Mouse (Mus musculus): ENCODE measurements around the gene Fmnl2. TPM values are rescaled to one million over a fixed set of nuclear protein-coding genes. Genes with fewer than 3 reads are reported as not detected.

The Fmnl2 gene
- polyA plus RNA-seq, 1 experiment = 2.6 TPM

GRCm38 (mm10) chr2:52873276-52874063 is 15.8 kb downstream of the Fmnl2 start:
- no peak overlapping the region for H3K4me3 ChIP-seq (ENCODE audit: insufficient read depth, poor library complexity, severe bottlenecking)
- H3K36me3 ChIP-seq (ENCODE audit: control insufficient read depth, insufficient read depth) = no peaks in the 10 kb centered on the region
- peaks cover 33% of the 10 kb centered on the region for H3K79me2 ChIP-seq (ENCODE audit: control insufficient read depth, insufficient read depth)
- H3K79me3 ChIP-seq (ENCODE audit: low read depth) = peaks cover 5% of the 10 kb centered on the region
- no peaks in the 10 kb centered on the region for H3K27me3 ChIP-seq (ENCODE audit: control insufficient read depth, insufficient read depth, insufficient read length)
- TF ChIP-seq USF1 (IDR thresholded peaks at IDR 0.05; ENCODE audit: low read depth) = no peak
- TF ChIP-seq FOSL1 (IDR thresholded peaks at IDR 0.05; ENCODE audit: insufficient read depth, low read length, poor library complexity, severe bottlenecking) = no peak
- TF ChIP-seq MYOG (IDR thresholded peaks at IDR 0.05; ENCODE audit: control insufficient read depth, extremely low read depth, insufficient read length) = no peak
- TF ChIP-seq MYOD1 (IDR thresholded peaks at IDR 0.05; ENCODE audit: control insufficient read depth, insufficient read length, low read depth) = no peak
- no peak for TF ChIP-seq CTCF (IDR thresholded peaks at IDR 0.05; ENCODE audit: control insufficient read depth, insufficient read depth, insufficient read length)
- TF ChIP-seq CEBPB (IDR thresholded peaks at IDR 0.05; ENCODE audit: low read depth) = no peak
- no peak for TF ChIP-seq MAX (IDR thresholded peaks at IDR 0.05)
- no peak overlapping the region for H3ac ChIP-seq (ENCODE audit: control insufficient read depth, insufficient read length, low read depth)

GRCm38 (mm10) chr2:52874721-52875120 is 17.1 kb downstream of the Fmnl2 start:
- H3K4me3 ChIP-seq (ENCODE audit: insufficient read depth, poor library complexity, severe bottlenecking) = no peak overlapping the region
- no peak overlapping the region for H3ac ChIP-seq (ENCODE audit: control insufficient read depth, insufficient read length, low read depth)
- H3K36me3 ChIP-seq (ENCODE audit: control insufficient read depth, insufficient read depth) = no peaks in the 10 kb centered on the region
- no peaks in the 10 kb centered on the region for H3K27me3 ChIP-seq (ENCODE audit: control insufficient read depth, insufficient read depth, insufficient read length)
- peaks cover 5% of the 10 kb centered on the region for H3K79me3 ChIP-seq (ENCODE audit: low read depth)
- H3K79me2 ChIP-seq (ENCODE audit: control insufficient read depth, insufficient read depth) = peaks cover 26% of the 10 kb centered on the region
- TF ChIP-seq CTCF (IDR thresholded peaks at IDR 0.05; ENCODE audit: control insufficient read depth, insufficient read depth, insufficient read length) (no peak), MAX (IDR thresholded peaks at IDR 0.05) (no peak), MYOD1 (IDR thresholded peaks at IDR 0.05; ENCODE audit: control insufficient read depth, insufficient read length, low read depth) (no peak), USF1 (IDR thresholded peaks at IDR 0.05; ENCODE audit: low read depth) (no peak), FOSL1 (IDR thresholded peaks at IDR 0.05; ENCODE audit: insufficient read depth, low read length, poor library complexity, severe bottlenecking) (no peak), MYOG (IDR thresholded peaks at IDR 0.05; ENCODE audit: control insufficient read depth, extremely low read depth, insufficient read length) (no peak), CEBPB (IDR thresholded peaks at IDR 0.05; ENCODE audit: low read depth) (no peak)

GRCm38 (mm10) chr2:52875801-52876200 is 18.1 kb downstream of the Fmnl2 start:
- H3K79me3 ChIP-seq (ENCODE audit: low read depth) = peaks cover 4% of the 10 kb centered on the region
- TF ChIP-seq CEBPB (IDR thresholded peaks at IDR 0.05; ENCODE audit: low read depth) (no peak), MYOD1 (IDR thresholded peaks at IDR 0.05; ENCODE audit: control insufficient read depth, insufficient read length, low read depth) (no peak), FOSL1 (IDR thresholded peaks at IDR 0.05; ENCODE audit: insufficient read depth, low read length, poor library complexity, severe bottlenecking) (no peak), MYOG (IDR thresholded peaks at IDR 0.05; ENCODE audit: control insufficient read depth, extremely low read depth, insufficient read length) (no peak), USF1 (IDR thresholded peaks at IDR 0.05; ENCODE audit: low read depth) (no peak), CTCF (IDR thresholded peaks at IDR 0.05; ENCODE audit: control insufficient read depth, insufficient read depth, insufficient read length) (no peak), MAX (IDR thresholded peaks at IDR 0.05) (no peak)
- H3ac ChIP-seq (ENCODE audit: control insufficient read depth, insufficient read length, low read depth) = no peak overlapping the region
- no peaks in the 10 kb centered on the region for H3K27me3 ChIP-seq (ENCODE audit: control insufficient read depth, insufficient read depth, insufficient read length)
- H3K4me3 ChIP-seq (ENCODE audit: insufficient read depth, poor library complexity, severe bottlenecking) = no peak overlapping the region
- H3K36me3 ChIP-seq (ENCODE audit: control insufficient read depth, insufficient read depth) = no peaks in the 10 kb centered on the region
- peaks cover 26% of the 10 kb centered on the region for H3K79me2 ChIP-seq (ENCODE audit: control insufficient read depth, insufficient read depth)

- Histone ChIP-seq H3K79me2 (ENCODE audit: control insufficient read depth, insufficient read depth) (peaks cover 54% of the 10 kb centered on the region), H3K4me3 (ENCODE audit: insufficient read depth, poor library complexity, severe bottlenecking) (no peak overlapping the region), H3K36me3 (ENCODE audit: control insufficient read depth, insufficient read depth) (no peaks in the 10 kb centered on the region), H3ac (ENCODE audit: control insufficient read depth, insufficient read length, low read depth) (no peak overlapping the region), H3K79me3 (ENCODE audit: low read depth) (peaks cover 13% of the 10 kb centered on the region), H3K27me3 (ENCODE audit: control insufficient read depth, insufficient read depth, insufficient read length) (no peaks in the 10 kb centered on the region)
- TF ChIP-seq MYOD1 (IDR thresholded peaks at IDR 0.05; ENCODE audit: control insufficient read depth, insufficient read length, low read depth) (no peak), CTCF (IDR thresholded peaks at IDR 0.05; ENCODE audit: control insufficient read depth, insufficient read depth, insufficient read length) (no peak), CEBPB (IDR thresholded peaks at IDR 0.05; ENCODE audit: low read depth) (no peak), USF1 (IDR thresholded peaks at IDR 0.05; ENCODE audit: low read depth) (no peak), FOSL1 (IDR thresholded peaks at IDR 0.05; ENCODE audit: insufficient read depth, low read length, poor library complexity, severe bottlenecking) (no peak), MAX (IDR thresholded peaks at IDR 0.05) (no peak), MYOG (IDR thresholded peaks at IDR 0.05; ENCODE audit: control insufficient read depth, extremely low read depth, insufficient read length) (no peak)
Measured at GRCm38 (mm10) chr2:52883401-52883800, 25.7 kb downstream of the Fmnl2 start.

- TF ChIP-seq MAX (IDR thresholded peaks at IDR 0.05) (no peak), FOSL1 (IDR thresholded peaks at IDR 0.05; ENCODE audit: insufficient read depth, low read length, poor library complexity, severe bottlenecking) (no peak), MYOD1 (IDR thresholded peaks at IDR 0.05; ENCODE audit: control insufficient read depth, insufficient read length, low read depth) (no peak), CEBPB (IDR thresholded peaks at IDR 0.05; ENCODE audit: low read depth) (no peak), USF1 (IDR thresholded peaks at IDR 0.05; ENCODE audit: low read depth) (no peak)
- H3K79me2 ChIP-seq (ENCODE audit: control insufficient read depth, insufficient read depth) = peaks cover 59% of the 10 kb centered on the region
- H3K4me3 ChIP-seq (ENCODE audit: insufficient read depth, poor library complexity, severe bottlenecking) = no peak overlapping the region
- H3K36me3 ChIP-seq (ENCODE audit: control insufficient read depth, insufficient read depth) = no peaks in the 10 kb centered on the region
- no peaks in the 10 kb centered on the region for H3K27me3 ChIP-seq (ENCODE audit: control insufficient read depth, insufficient read depth, insufficient read length)
- H3ac ChIP-seq (ENCODE audit: control insufficient read depth, insufficient read length, low read depth) = no peak overlapping the region
- H3K79me3 ChIP-seq (ENCODE audit: low read depth) = peaks cover 13% of the 10 kb centered on the region
Measured at GRCm38 (mm10) chr2:52884082-52884481, 26.4 kb downstream of the Fmnl2 start.
